Mouse (Mus musculus): ENCODE measurements around the gene Clcnkb. TPM values are rescaled to one million over a fixed set of nuclear protein-coding genes. Genes with fewer than 3 reads are reported as not detected.

Gene Clcnkb
- polyA plus RNA-seq, 1 experiment: 0.68 TPM

DNA sequence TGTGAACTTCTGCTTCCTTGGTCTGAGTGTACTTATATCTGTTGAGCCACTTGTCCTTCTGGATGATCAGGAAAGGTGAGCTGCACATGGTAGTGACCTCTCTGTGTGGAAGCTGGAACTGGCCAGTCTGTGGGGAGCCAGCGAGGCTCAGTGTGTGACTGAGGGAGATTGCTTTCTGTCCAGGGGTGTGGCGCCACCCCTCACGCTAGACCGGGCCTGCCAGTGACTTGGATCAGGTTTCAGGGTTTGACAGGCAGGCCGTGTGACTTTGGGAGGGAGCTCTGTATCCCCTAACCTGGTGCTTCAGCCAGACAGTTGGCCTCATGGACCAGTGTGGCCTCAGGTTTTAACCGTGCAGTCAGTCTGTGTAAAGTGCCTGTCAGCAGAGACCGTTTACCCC is 42.4 kb upstream of the Clcnkb start:
- H3K4me1 ChIP-seq (ENCODE audit: control insufficient read depth, insufficient read depth, low read length): no peaks in the 10 kb centered on the region
- no peaks in the 10 kb centered on the region for H3K27me3 ChIP-seq (ENCODE audit: control insufficient read depth, insufficient read depth, low read length)
- H3K27ac ChIP-seq (ENCODE audit: control insufficient read depth, insufficient read depth, low read depth, low read length): no peak overlapping the region
- H3K36me3 ChIP-seq (ENCODE audit: control insufficient read depth, insufficient read depth, low read length): no peaks in the 10 kb centered on the region
- TF ChIP-seq CTCF (IDR thresholded peaks at IDR 0.05; ENCODE audit: control insufficient read depth, insufficient read depth, insufficient replicate concordance, low read depth, low read length): no peak
- TF ChIP-seq POLR2A (IDR thresholded peaks at IDR 0.05; ENCODE audit: control insufficient read depth, low read depth, low read length): no peak
- H3K4me3 ChIP-seq (ENCODE audit: control insufficient read depth, low read depth, low read length): no peak overlapping the region

DNA sequence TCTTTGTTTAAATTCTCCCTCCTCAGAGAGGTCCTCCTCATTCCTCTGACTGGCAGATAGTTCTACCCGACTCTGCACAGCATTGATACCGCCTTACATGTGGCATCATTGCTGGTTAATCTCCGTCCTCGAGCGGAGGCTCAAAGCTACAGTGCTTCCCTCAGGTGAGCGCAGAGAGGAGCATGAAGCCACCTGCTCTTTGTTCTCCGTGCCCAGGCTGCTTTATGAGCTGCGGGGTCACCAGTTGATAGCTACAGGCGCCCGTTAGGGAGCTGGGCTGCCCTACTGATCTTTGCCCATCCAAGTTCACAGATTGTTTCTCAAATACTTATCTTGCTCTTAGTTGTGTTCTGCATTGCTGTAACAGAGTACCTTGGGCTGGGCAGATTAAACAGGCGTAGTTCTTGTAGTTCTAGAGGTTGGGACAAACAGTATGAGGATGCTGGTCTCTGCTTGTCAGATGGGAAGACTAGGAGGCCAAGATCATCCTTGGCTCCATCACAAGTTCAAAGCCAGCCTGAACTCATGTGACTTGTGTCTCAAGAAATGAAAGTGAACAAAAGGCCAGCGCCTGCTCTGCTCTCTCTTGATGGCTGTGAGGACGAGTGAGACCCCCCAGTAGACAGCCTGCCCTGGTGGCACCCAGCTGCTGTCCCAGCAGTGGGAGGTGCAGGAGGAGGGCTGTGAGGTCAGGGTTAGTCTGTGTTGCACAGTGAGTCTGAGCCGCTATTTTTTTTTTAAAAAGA is 40.6 kb upstream of the Clcnkb start:
- no peak overlapping the region for H3K4me3 ChIP-seq (ENCODE audit: control insufficient read depth, low read depth, low read length)
- no peaks in the 10 kb centered on the region for H3K27me3 ChIP-seq (ENCODE audit: control insufficient read depth, insufficient read depth, low read length)
- no peaks in the 10 kb centered on the region for H3K4me1 ChIP-seq (ENCODE audit: control insufficient read depth, insufficient read depth, low read length)
- H3K36me3 ChIP-seq (ENCODE audit: control insufficient read depth, insufficient read depth, low read length): no peaks in the 10 kb centered on the region
- H3K27ac ChIP-seq (ENCODE audit: control insufficient read depth, insufficient read depth, low read depth, low read length): no peak overlapping the region
- TF ChIP-seq POLR2A (IDR thresholded peaks at IDR 0.05; ENCODE audit: control insufficient read depth, low read depth, low read length): no peak
- TF ChIP-seq CTCF (IDR thresholded peaks at IDR 0.05; ENCODE audit: control insufficient read depth, insufficient read depth, insufficient replicate concordance, low read depth, low read length): no peak

DNA sequence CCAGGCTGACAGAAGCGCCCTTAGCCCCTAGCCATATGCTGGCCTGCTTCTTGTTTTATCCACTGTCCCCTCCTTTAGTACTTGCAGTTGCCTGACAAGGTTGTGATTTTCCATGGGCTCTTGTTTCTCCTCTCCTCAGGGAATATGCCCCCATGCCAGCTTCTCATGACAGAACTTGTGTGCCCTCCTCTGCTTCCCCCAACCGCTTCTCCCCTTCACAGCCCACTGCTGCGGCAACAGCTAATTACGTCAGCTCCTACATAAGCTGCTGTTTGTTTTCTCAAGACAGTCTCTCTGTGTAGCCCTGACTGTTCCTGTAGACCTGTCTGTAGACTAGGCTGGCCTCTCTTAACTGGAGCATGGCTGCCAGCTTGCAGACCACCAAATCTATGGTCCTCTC is 39.7 kb upstream of the Clcnkb start:
- no peak for TF ChIP-seq CTCF (IDR thresholded peaks at IDR 0.05; ENCODE audit: control insufficient read depth, insufficient read depth, insufficient replicate concordance, low read depth, low read length)
- TF ChIP-seq POLR2A (IDR thresholded peaks at IDR 0.05; ENCODE audit: control insufficient read depth, low read depth, low read length): no peak
- Histone ChIP-seq H3K4me3 (ENCODE audit: control insufficient read depth, low read depth, low read length) (no peak overlapping the region), H3K27ac (ENCODE audit: control insufficient read depth, insufficient read depth, low read depth, low read length) (no peak overlapping the region), H3K27me3 (ENCODE audit: control insufficient read depth, insufficient read depth, low read length) (no peaks in the 10 kb centered on the region), H3K4me1 (ENCODE audit: control insufficient read depth, insufficient read depth, low read length) (no peaks in the 10 kb centered on the region), H3K36me3 (ENCODE audit: control insufficient read depth, insufficient read depth, low read length) (no peaks in the 10 kb centered on the region)

DNA sequence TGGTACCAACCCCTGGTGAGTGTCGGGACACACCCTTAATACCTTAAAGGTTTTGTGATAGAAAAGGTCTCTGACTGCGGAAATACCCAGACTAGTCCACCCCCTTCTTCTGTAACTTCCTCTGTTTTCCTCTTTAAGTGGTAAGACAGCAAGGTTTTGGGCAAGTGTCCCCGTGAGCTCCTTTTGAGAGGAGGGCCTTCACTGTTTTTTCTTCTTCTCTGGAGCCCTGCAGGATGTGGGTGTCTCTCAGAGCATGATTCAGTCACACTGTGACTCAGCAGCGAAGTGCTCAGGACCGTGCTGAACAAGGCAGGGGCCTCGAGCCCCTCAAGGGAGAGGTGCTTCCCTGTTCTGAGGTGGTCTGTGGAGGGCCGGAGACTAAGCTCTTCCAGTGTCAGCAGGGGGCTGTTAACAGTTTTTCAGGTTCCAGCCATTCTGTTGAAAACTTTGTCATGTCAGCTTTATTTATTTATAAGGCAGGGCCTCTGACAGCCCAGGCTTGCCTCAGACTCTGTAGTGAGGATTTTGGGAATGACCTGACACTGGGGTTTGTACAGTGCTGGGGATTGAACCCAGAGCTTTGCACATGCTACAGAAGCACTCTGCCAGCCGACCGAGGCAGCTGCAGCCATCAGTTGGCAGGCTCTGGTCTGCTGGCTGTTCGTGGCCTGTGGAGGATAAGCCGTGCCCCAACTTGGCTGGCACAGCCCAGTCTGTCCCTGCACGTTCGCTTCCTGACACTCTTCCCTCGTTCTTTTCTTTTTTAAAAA is 39.0 kb upstream of the Clcnkb start:
- no peaks in the 10 kb centered on the region for H3K27me3 ChIP-seq (ENCODE audit: control insufficient read depth, insufficient read depth, low read length)
- TF ChIP-seq POLR2A (IDR thresholded peaks at IDR 0.05; ENCODE audit: control insufficient read depth, low read depth, low read length) (no peak), CTCF (IDR thresholded peaks at IDR 0.05; ENCODE audit: control insufficient read depth, insufficient read depth, insufficient replicate concordance, low read depth, low read length) (no peak)
- H3K4me1 ChIP-seq (ENCODE audit: control insufficient read depth, insufficient read depth, low read length): no peaks in the 10 kb centered on the region
- H3K36me3 ChIP-seq (ENCODE audit: control insufficient read depth, insufficient read depth, low read length): no peaks in the 10 kb centered on the region
- no peak overlapping the region for H3K4me3 ChIP-seq (ENCODE audit: control insufficient read depth, low read depth, low read length)
- no peak overlapping the region for H3K27ac ChIP-seq (ENCODE audit: control insufficient read depth, insufficient read depth, low read depth, low read length)

DNA sequence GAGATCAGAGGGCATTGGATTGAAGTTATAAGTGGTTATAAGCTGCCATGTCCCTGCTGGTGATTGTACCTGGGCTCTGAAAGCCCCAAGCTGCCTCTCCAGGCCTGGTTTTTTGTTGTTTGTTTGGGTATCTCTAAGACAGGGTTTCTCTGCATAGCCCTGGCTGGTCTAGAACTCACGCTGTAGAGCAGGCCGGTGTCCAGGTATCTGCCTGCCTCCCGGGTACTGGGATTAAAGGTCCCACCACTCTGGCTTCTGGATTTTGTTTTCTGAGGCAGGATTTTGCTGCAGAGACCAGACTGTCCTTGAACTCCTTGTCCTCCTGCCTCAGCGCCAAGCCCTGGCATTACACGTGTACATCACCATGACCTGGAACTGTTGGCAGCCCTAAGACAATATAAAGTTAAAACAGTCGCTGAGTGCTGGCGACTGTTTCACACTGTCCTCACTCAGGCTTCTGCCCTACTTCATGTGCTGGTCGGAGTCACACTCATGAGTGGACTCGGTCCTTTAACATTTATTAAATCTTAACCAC is 36.2 kb upstream of the Clcnkb start:
- Histone ChIP-seq H3K36me3 (ENCODE audit: control insufficient read depth, insufficient read depth, low read length) (no peaks in the 10 kb centered on the region), H3K27ac (ENCODE audit: control insufficient read depth, insufficient read depth, low read depth, low read length) (no peak overlapping the region)
- TF ChIP-seq POLR2A (IDR thresholded peaks at IDR 0.05; ENCODE audit: control insufficient read depth, low read depth, low read length) (no peak), CTCF (IDR thresholded peaks at IDR 0.05; ENCODE audit: control insufficient read depth, insufficient read depth, insufficient replicate concordance, low read depth, low read length) (no peak)

GRCm38 (mm10) chr4:141451251-141451650 is 35.4 kb upstream of the Clcnkb start:
- no peaks in the 10 kb centered on the region for H3K27me3 ChIP-seq (ENCODE audit: control insufficient read depth, insufficient read depth, low read length)
- no peak overlapping the region for H3K4me3 ChIP-seq (ENCODE audit: control insufficient read depth, low read depth, low read length)
- no peaks in the 10 kb centered on the region for H3K4me1 ChIP-seq (ENCODE audit: control insufficient read depth, insufficient read depth, low read length)
- H3K27ac ChIP-seq (ENCODE audit: control insufficient read depth, insufficient read depth, low read depth, low read length): no peak overlapping the region
- TF ChIP-seq CTCF (IDR thresholded peaks at IDR 0.05; ENCODE audit: control insufficient read depth, insufficient read depth, insufficient replicate concordance, low read depth, low read length) (no peak), POLR2A (IDR thresholded peaks at IDR 0.05; ENCODE audit: control insufficient read depth, low read depth, low read length) (no peak)
- no peaks in the 10 kb centered on the region for H3K36me3 ChIP-seq (ENCODE audit: control insufficient read depth, insufficient read depth, low read length)

More for the DNA sequence above, 36.2 kb upstream of the Clcnkb start:
- H3K4me3 ChIP-seq (ENCODE audit: control insufficient read depth, low read depth, low read length): no peak overlapping the region
- H3K27me3 ChIP-seq (ENCODE audit: control insufficient read depth, insufficient read depth, low read length): no peaks in the 10 kb centered on the region
- H3K4me1 ChIP-seq (ENCODE audit: control insufficient read depth, insufficient read depth, low read length): no peaks in the 10 kb centered on the region

DNA sequence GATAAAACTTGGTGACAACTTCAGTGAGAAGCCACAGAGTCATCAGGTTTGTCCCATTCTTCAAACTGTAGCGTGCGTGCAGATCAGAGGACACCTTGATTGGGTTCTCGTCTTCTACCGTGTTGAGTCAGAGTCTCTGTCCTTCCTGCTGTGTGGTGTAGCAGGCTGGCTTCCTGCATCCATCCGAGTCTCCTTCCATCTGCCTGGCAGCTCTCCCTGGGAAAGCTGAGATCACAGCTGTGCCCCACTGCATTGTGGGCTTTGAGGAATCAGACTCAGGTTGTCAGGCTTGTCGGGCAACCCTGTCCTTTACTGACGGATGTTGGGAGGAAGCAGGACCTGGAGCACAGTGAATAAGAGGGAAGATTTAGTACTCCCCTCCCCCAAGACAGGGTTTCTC is 30.4 kb upstream of the Clcnkb start:
- Histone ChIP-seq H3K4me3 (ENCODE audit: control insufficient read depth, low read depth, low read length) (no peak overlapping the region), H3K27me3 (ENCODE audit: control insufficient read depth, insufficient read depth, low read length) (no peaks in the 10 kb centered on the region), H3K4me1 (ENCODE audit: control insufficient read depth, insufficient read depth, low read length) (peaks cover 8% of the 10 kb centered on the region), H3K36me3 (ENCODE audit: control insufficient read depth, insufficient read depth, low read length) (no peaks in the 10 kb centered on the region), H3K27ac (ENCODE audit: control insufficient read depth, insufficient read depth, low read depth, low read length) (no peak overlapping the region)
- TF ChIP-seq POLR2A (IDR thresholded peaks at IDR 0.05; ENCODE audit: control insufficient read depth, low read depth, low read length) (no peak), CTCF (IDR thresholded peaks at IDR 0.05; ENCODE audit: control insufficient read depth, insufficient read depth, insufficient replicate concordance, low read depth, low read length) (no peak)
